Mouse (Mus musculus): ENCODE measurements around the gene Gdf3. TPM values are rescaled to one million over a fixed set of nuclear protein-coding genes. Genes with fewer than 3 reads are reported as not detected.
A peak's percentile ranks its signal among the peaks of the same experiment; 100 is the strongest.

Gene Gdf3
- polyA plus RNA-seq, 1 experiment = 0.06 TPM

DNA sequence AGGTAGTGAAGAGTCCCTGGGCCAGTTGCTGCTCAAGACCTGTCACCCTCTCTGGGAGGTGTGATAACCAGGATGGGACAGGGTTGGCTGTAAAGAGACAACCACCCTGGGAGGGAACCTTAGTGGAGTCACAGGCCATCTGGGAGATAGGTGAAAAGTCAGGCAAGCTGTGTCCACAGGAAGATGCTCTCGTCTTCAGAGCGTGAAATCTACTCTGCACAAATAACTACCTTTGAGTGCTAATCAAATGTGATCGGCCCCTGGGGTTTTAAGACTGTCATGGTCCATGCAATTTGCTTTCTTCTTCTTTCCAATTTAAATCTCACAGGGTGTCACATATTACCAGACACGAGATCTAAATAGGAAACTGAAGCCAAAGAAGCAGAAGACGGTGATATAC, 40.8 kb downstream of the Gdf3 start:
- Histone ChIP-seq H3K36me3 (ENCODE audit: control insufficient read depth, insufficient read depth, low read length) (no peaks in the 10 kb centered on the region), H3K27me3 (ENCODE audit: control insufficient read depth, insufficient read depth, low read length) (no peaks in the 10 kb centered on the region), H3K4me1 (ENCODE audit: control insufficient read depth, insufficient read depth, low read length) (no peaks in the 10 kb centered on the region), H3K4me3 (ENCODE audit: control insufficient read depth, low read depth, low read length) (no peak overlapping the region), H3K27ac (ENCODE audit: control insufficient read depth, insufficient read depth, low read depth, low read length) (no peak overlapping the region)
- no peak for TF ChIP-seq CTCF (IDR thresholded peaks at IDR 0.05; ENCODE audit: control insufficient read depth, insufficient read depth, insufficient replicate concordance, low read depth, low read length)
- no peak for TF ChIP-seq POLR2A (IDR thresholded peaks at IDR 0.05; ENCODE audit: control insufficient read depth, low read depth, low read length)

DNA sequence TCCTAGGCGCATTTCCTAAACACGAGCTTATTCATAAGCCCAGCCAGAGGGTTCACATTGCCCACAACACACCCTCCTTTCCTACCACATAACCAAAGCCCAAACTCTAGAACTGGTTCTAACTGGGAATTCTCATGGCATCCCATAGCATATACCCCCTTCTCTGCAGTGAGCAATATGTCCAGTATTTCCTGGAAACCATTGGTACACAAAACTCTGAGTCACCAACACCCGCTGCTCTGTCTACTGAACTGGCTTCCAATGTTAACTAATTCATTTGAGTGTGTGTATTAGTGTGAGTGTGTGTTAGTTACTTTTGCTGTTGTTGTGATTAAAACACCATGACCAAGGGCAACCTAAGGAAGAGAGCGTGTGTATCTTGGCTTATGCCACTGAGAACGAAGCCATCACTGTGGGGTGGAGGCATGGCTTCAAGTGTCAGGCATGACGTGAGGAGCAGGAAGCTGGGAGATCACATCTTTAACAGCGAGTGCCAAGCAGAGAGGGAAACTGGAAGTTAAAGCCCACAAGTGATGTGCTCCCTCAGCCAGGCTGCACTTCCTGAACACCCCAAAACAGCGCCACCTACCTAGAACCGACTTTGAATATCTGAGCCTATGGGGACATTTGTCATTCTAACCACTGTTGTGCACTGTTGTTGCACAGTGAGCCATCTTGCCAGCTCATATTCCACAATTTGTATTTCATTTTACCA, 44.7 kb downstream of the Gdf3 start:
- Histone ChIP-seq H3K4me1 (ENCODE audit: control insufficient read depth, insufficient read depth, low read length) (peaks cover 7% of the 10 kb centered on the region), H3K36me3 (ENCODE audit: control insufficient read depth, insufficient read depth, low read length) (no peaks in the 10 kb centered on the region), H3K27ac (ENCODE audit: control insufficient read depth, insufficient read depth, low read depth, low read length) (no peak overlapping the region), H3K27me3 (ENCODE audit: control insufficient read depth, insufficient read depth, low read length) (no peaks in the 10 kb centered on the region), H3K4me3 (ENCODE audit: control insufficient read depth, low read depth, low read length) (no peak overlapping the region)
- no peak for TF ChIP-seq CTCF (IDR thresholded peaks at IDR 0.05; ENCODE audit: control insufficient read depth, insufficient read depth, insufficient replicate concordance, low read depth, low read length)
- TF ChIP-seq POLR2A (IDR thresholded peaks at IDR 0.05; ENCODE audit: control insufficient read depth, low read depth, low read length) = no peak

DNA sequence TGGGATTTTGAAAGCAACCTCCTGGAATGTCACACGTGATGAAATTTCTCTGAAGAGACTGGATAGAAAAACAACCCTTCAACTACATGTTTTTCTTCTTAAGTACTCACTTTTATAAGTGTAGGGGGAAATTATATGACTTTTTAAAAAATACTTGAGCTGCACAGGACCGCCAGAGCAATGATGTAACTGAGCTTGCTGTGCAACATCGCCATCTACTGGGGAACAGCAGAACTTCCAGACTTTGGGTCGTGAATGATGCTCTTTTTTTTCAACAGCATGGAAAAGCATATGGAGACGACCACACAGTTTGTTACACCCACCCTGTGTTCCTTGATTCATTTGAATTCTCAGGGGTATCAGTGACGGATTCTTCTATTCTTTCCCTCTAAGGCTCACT, 47.4 kb downstream of the Gdf3 start:
- Histone ChIP-seq H3K27me3 (ENCODE audit: control insufficient read depth, insufficient read depth, low read length) (no peaks in the 10 kb centered on the region), H3K36me3 (ENCODE audit: control insufficient read depth, insufficient read depth, low read length) (no peaks in the 10 kb centered on the region), H3K4me1 (ENCODE audit: control insufficient read depth, insufficient read depth, low read length) (peaks cover 7% of the 10 kb centered on the region), H3K27ac (ENCODE audit: control insufficient read depth, insufficient read depth, low read depth, low read length) (no peak overlapping the region), H3K4me3 (ENCODE audit: control insufficient read depth, low read depth, low read length) (no peak overlapping the region)
- TF ChIP-seq CTCF (IDR thresholded peaks at IDR 0.05; ENCODE audit: control insufficient read depth, insufficient read depth, insufficient replicate concordance, low read depth, low read length) = peak; percentile 66; the same call in 1 of the 2 replicates
- no peak for TF ChIP-seq POLR2A (IDR thresholded peaks at IDR 0.05; ENCODE audit: control insufficient read depth, low read depth, low read length)

DNA sequence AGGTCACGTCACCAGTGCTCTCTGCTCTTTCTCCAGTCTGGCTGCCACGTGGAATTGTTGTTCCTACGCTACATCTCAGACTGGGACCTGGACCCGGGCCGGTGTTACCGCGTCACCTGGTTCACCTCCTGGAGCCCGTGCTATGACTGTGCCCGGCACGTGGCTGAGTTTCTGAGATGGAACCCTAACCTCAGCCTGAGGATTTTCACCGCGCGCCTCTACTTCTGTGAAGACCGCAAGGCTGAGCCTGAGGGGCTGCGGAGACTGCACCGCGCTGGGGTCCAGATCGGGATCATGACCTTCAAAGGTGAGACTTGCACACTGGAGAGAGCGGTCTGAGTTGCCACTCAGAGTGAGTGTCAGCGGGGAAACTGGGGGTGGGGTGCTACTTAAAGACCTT, 48.9 kb downstream of the Gdf3 start:
- Histone ChIP-seq H3K36me3 (ENCODE audit: control insufficient read depth, insufficient read depth, low read length) (no peaks in the 10 kb centered on the region), H3K27me3 (ENCODE audit: control insufficient read depth, insufficient read depth, low read length) (no peaks in the 10 kb centered on the region), H3K4me3 (ENCODE audit: control insufficient read depth, low read depth, low read length) (peak overlapping the region; percentile 21; the same call in 1 of the 2 replicates), H3K27ac (ENCODE audit: control insufficient read depth, insufficient read depth, low read depth, low read length) (no peak overlapping the region), H3K4me1 (ENCODE audit: control insufficient read depth, insufficient read depth, low read length) (peaks cover 7% of the 10 kb centered on the region)
- TF ChIP-seq POLR2A (IDR thresholded peaks at IDR 0.05; ENCODE audit: control insufficient read depth, low read depth, low read length) (no peak), CTCF (IDR thresholded peaks at IDR 0.05; ENCODE audit: control insufficient read depth, insufficient read depth, insufficient replicate concordance, low read depth, low read length) (no peak)

DNA sequence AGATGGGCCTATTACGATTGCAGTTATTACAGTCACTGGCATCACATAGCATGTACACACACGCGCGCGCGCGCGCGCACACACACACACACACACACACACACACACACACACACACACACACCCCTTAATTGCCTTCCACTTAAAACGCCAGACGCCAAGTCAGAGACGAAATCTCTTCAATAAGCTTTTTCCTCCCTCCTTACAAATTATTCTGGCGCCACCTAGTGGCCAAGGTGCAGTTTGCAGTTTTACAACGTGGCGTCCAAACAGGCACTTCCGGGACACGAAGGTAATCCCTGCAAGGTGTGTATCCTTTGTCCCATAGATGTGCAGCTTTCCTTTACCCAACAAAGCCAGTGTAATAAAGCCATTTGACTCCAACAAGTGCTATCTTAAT, 49.5 kb downstream of the Gdf3 start:
- Histone ChIP-seq H3K4me3 (ENCODE audit: control insufficient read depth, low read depth, low read length) (no peak overlapping the region), H3K27ac (ENCODE audit: control insufficient read depth, insufficient read depth, low read depth, low read length) (no peak overlapping the region), H3K27me3 (ENCODE audit: control insufficient read depth, insufficient read depth, low read length) (no peaks in the 10 kb centered on the region), H3K4me1 (ENCODE audit: control insufficient read depth, insufficient read depth, low read length) (peaks cover 7% of the 10 kb centered on the region), H3K36me3 (ENCODE audit: control insufficient read depth, insufficient read depth, low read length) (no peaks in the 10 kb centered on the region)
- peak; percentile 83 for TF ChIP-seq CTCF (IDR thresholded peaks at IDR 0.05; ENCODE audit: control insufficient read depth, insufficient read depth, insufficient replicate concordance, low read depth, low read length)
- no peak for TF ChIP-seq POLR2A (IDR thresholded peaks at IDR 0.05; ENCODE audit: control insufficient read depth, low read depth, low read length)

DNA sequence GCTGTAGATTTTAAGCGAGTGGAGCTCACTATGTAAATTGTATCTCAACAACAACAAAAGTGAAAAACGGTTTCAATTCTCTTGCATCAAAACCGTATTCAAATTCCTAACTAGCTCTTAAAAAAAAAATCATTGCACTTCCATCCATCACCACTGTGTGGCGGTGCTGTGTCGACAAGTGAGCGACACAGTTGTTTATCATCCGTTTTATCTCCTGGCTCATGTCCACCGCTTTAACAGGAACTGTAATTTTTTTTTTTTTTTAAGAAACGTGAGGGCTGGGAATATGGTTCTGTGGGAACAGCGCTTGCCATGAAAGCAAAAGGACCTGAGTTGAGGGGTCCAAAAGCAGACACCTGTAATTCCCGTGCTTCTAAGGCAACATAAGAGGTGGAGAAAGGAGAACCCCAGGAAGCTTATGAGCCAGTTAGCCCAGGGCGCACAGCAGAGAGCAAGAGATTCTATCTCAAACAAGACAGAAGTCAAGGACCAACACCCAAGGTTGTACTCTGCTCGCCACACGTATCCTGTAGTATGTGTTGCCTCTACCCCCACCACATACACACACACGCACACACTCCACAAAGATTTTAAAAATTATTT, 52.8 kb downstream of the Gdf3 start:
- no peak overlapping the region for H3K27ac ChIP-seq (ENCODE audit: control insufficient read depth, insufficient read depth, low read depth, low read length)

More for the DNA sequence above, 52.8 kb downstream of the Gdf3 start:
- H3K36me3 ChIP-seq (ENCODE audit: control insufficient read depth, insufficient read depth, low read length) = no peaks in the 10 kb centered on the region
- no peaks in the 10 kb centered on the region for H3K27me3 ChIP-seq (ENCODE audit: control insufficient read depth, insufficient read depth, low read length)
- TF ChIP-seq POLR2A (IDR thresholded peaks at IDR 0.05; ENCODE audit: control insufficient read depth, low read depth, low read length) (no peak), CTCF (IDR thresholded peaks at IDR 0.05; ENCODE audit: control insufficient read depth, insufficient read depth, insufficient replicate concordance, low read depth, low read length) (peak; percentile 35; the same call in 1 of the 2 replicates)
- H3K4me3 ChIP-seq (ENCODE audit: control insufficient read depth, low read depth, low read length) = no peak overlapping the region
- peaks cover 7% of the 10 kb centered on the region for H3K4me1 ChIP-seq (ENCODE audit: control insufficient read depth, insufficient read depth, low read length)

Other genes starting within 250 kb of the Gdf3 start
- 97.7 and 114 TPM in 2 replicates for gene Rimklb, start 111.3 kb downstream of the Gdf3 start, polyA plus RNA-seq (2012; rRNA removed)
- 6.5 and 13.1 TPM in 2 replicates for gene Mfap5, start 104.2 kb downstream of the Gdf3 start, polyA plus RNA-seq (2012; rRNA removed)
- gene Aicda, start 56.3 kb downstream of the Gdf3 start, polyA plus RNA-seq (2012; rRNA removed) = not detected in 2 replicates
- 1.7 and 2.2 TPM in 2 replicates for gene Apobec1, start 7.6 kb downstream of the Gdf3 start, polyA plus RNA-seq (2012; rRNA removed)
- 0.17 TPM in 1 of 2 replicates, not detected in the other for gene Dppa3, start 16.3 kb upstream of the Gdf3 start, polyA plus RNA-seq (2012; rRNA removed)
- 0.08 and 0.10 TPM in 2 replicates for gene Nanog, start 97.4 kb upstream of the Gdf3 start, polyA plus RNA-seq (2012; rRNA removed)
- gene Slc2a3, start 191.6 kb upstream of the Gdf3 start, polyA plus RNA-seq (2012; rRNA removed) = 703 and 947 TPM in 2 replicates
- gene Foxj2, start 209.8 kb upstream of the Gdf3 start, polyA plus RNA-seq (2012; rRNA removed) = 3.0 and 3.7 TPM in 2 replicates
- 0.60 and 0.67 TPM in 2 replicates for gene C3ar1, start 246.1 kb upstream of the Gdf3 start, polyA plus RNA-seq (2012; rRNA removed)